Mouse (Mus musculus): ENCODE data around the gene Ctbp2.
A peak's percentile ranks its signal among the peaks of the same experiment; 100 is the strongest.
"Not testable (repeated sequence)": the region's sequence is repeated elsewhere in the genome, so short reads cannot be mapped to it uniquely, and the experiment has no call there.

The Ctbp2 gene

GRCm38 (mm10) chr7:133120221-133120751 is 3.9 kb downstream of the Ctbp2 start:
- no peak for DNase-seq (ENCODE audit: low spot score in 2 of 2)

GRCm38 (mm10) chr7:133117815-133118214 is 6.3 kb downstream of the Ctbp2 start:
- DNase-seq (ENCODE audit: low spot score in 2 of 2): no peak

GRCm38 (mm10) chr7:133116542-133116941 is 7.6 kb downstream of the Ctbp2 start:
- DNase-seq (ENCODE audit: low spot score in 2 of 2): no peak

- DNase-seq (ENCODE audit: low spot score in 2 of 2): no peak
Measured at GRCm38 (mm10) chr7:133115886-133116285, 8.3 kb downstream of the Ctbp2 start.

GRCm38 (mm10) chr7:133114847-133115470 is 9.2 kb downstream of the Ctbp2 start:
- no peak for DNase-seq (ENCODE audit: low spot score in 2 of 2)

GRCm38 (mm10) chr7:133113185-133113895 is 10.8 kb downstream of the Ctbp2 start:
- no peak for DNase-seq (ENCODE audit: low spot score in 2 of 2)

GRCm38 (mm10) chr7:133112351-133112831 is 11.8 kb downstream of the Ctbp2 start:
- DNase-seq (ENCODE audit: low spot score in 2 of 2): peak in 1 of 2 experiments; percentile 40

- DNase-seq (ENCODE audit: low spot score in 2 of 2): no peak
Measured at GRCm38 (mm10) chr7:133109442-133109841, 14.7 kb downstream of the Ctbp2 start.

GRCm38 (mm10) chr7:133108695-133109094 is 15.5 kb downstream of the Ctbp2 start:
- DNase-seq (ENCODE audit: low spot score in 2 of 2): no peak

GRCm38 (mm10) chr7:133102578-133102977 is 21.6 kb downstream of the Ctbp2 start:
- DNase-seq (ENCODE audit: low spot score in 2 of 2): no peak

- DNase-seq (ENCODE audit: low spot score in 2 of 2): no peak
Measured at GRCm38 (mm10) chr7:133101070-133101469, 23.1 kb downstream of the Ctbp2 start.

GRCm38 (mm10) chr7:133100178-133100577 is 24.0 kb downstream of the Ctbp2 start:
- DNase-seq (ENCODE audit: low spot score in 2 of 2): no peak

- DNase-seq (ENCODE audit: low spot score in 2 of 2): peak in 1 of 2 experiments; percentile 44
Measured at GRCm38 (mm10) chr7:133099266-133099665, 24.9 kb downstream of the Ctbp2 start.

GRCm38 (mm10) chr7:133098118-133098793 is 25.9 kb downstream of the Ctbp2 start:
- no peak for DNase-seq (ENCODE audit: low spot score in 2 of 2)

GRCm38 (mm10) chr7:133095610-133096009 is 28.5 kb downstream of the Ctbp2 start:
- not testable (repeated sequence) for DNase-seq (ENCODE audit: low spot score in 2 of 2)

GRCm38 (mm10) chr7:133094711-133095495 is 29.3 kb downstream of the Ctbp2 start:
- no peak for DNase-seq (ENCODE audit: low spot score in 2 of 2)

- no peak for DNase-seq (ENCODE audit: low spot score in 2 of 2)
Measured at GRCm38 (mm10) chr7:133094161-133094560, 30.0 kb downstream of the Ctbp2 start.

GRCm38 (mm10) chr7:133093731-133094130 is 30.4 kb downstream of the Ctbp2 start:
- DNase-seq (ENCODE audit: low spot score in 2 of 2): no peak

GRCm38 (mm10) chr7:133090641-133091040 is 33.5 kb downstream of the Ctbp2 start:
- no peak for DNase-seq (ENCODE audit: low spot score in 2 of 2)

- DNase-seq (ENCODE audit: low spot score in 2 of 2): no peak
Measured at GRCm38 (mm10) chr7:133089621-133090260, 34.4 kb downstream of the Ctbp2 start.

GRCm38 (mm10) chr7:133088830-133089261 is 35.3 kb downstream of the Ctbp2 start:
- peak; percentile 35 to 68 for DNase-seq (ENCODE audit: low spot score in 2 of 2)
